Mouse (Mus musculus) ovary, adult 18-20 months (tissue): ENCODE data around the gene Map7.

Experiments
- DNase-seq: peaks from one replicate; pipeline ENCODE4 v3.0.0; 2022; ENCODE audit warnings: low spot score, mixed read lengths

Map7 gene

DNA sequence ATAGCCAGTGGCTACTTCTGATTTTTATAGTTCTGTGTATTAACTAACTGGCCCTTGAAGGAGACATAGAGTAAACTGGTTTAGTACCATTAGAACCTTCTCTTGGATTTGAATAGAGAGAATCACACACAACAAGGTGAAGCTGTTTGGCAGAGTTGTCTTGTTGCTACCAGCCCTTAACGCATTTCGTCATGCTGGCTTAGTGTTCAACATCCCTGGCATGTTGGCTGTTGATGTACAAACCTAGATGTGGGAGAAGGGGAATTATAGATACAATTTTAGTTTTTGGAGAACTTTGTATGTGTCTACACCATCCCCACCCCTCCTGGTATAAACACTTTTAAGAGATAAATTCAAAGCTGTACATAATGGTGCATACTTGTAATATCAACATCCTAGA is 37.5 kb downstream of the Map7 start:
- DNase-seq: no peak

DNA sequence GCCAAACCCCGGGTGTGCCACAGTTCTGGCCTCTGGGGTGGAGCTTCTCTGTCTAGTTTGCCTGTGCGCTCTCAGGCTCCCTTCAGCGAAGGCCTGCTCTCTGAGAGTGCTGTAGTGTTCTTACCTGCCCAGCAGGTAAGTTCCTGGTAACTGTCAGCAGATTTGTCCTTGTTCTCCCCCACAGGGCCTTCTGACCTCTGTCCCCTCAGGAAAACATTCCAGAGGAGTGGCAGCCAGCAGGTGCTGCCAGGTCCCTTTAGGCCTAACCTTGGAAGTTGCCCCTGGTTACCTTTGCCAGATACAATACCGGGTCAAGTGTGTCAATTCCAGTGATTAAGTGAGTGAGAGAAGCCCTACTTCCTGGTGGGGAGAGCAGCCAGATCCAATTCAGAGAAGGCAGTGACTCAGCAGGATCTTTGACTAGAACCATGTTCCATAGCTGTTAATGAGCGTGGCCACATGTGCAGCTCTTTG is 38.6 kb downstream of the Map7 start:
- no peak for DNase-seq

DNA sequence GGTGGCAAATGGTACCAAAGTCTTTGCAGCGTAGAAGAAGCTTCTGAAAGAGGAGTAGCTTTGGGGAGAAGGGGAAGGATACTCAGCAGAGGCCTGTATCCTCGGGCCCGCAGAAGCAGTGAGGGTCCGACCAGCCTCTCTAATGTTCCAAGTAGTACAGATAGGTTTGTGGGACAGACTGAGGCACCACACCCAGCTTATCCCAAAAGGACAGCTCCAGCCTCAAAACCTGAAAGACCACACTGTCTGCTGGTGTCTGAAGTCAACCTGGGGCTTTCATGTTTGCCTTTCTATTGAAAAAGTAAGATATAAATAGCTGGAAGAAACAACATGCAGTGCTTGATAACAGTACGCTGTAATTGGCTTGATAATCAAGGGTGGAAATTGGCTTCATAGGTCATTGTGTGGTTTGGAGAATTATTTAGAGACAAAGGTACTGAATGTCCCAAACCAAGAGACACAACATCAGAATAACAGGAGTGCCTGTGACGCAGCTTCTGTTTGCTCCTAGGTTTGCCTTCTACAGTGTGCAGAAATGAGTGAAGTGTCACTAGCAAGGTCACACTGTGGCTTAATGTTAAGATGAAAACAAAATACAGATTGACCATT is 42.0 kb downstream of the Map7 start:
- DNase-seq: no peak

DNA sequence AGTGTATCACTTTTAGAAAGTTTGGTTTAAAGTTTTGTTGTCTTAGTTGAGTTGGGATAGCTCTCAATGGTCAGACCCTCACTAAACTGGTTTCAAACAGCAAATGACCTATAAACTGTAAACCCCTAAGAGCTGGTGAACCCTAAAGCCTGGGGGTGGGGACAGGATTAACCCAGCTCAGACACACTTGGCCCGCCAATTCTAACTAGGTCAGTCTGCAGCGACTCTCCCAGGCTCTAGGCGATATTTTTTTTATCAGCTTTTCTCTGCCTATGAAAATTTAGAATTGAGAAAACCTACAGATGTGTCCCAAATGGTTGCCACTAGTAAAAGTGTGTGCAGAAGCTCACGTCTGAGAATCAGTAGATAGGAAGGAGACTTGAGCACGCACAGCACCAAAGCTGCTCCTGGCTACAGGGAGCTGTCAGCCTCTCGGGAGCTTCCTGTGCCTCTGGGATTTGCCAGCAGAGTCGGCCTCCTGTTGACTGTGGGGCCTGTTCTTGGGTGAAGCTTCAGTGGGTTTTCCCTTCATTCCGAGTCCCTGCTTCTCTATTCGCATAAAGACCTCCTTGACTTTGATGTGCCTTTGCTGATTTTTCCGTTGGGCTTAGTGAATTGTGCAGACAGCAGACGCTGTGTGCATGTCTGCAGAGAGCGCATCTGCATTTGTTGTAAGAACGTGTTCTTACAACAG is 46.7 kb downstream of the Map7 start:
- no peak for DNase-seq

DNA sequence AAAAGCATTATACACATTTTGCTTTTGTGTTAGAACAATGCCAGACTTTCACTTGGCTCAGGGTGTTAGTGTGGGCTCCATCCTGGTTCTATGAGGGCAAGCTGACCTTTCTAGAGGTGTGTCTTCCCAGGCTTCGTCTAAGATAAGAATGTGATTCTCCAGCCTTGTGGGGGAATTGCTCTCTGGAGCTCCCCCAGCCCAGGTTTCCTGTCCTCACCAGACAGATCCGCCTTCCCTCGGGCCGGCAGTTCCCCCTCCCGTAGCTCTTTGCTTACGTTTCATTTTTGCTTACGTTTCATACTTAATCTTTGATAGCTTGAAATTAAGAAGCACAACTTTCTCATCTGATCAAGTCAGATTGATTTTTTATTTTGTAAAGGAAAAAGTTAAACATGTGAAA is 48.8 kb downstream of the Map7 start:
- no peak for DNase-seq

DNA sequence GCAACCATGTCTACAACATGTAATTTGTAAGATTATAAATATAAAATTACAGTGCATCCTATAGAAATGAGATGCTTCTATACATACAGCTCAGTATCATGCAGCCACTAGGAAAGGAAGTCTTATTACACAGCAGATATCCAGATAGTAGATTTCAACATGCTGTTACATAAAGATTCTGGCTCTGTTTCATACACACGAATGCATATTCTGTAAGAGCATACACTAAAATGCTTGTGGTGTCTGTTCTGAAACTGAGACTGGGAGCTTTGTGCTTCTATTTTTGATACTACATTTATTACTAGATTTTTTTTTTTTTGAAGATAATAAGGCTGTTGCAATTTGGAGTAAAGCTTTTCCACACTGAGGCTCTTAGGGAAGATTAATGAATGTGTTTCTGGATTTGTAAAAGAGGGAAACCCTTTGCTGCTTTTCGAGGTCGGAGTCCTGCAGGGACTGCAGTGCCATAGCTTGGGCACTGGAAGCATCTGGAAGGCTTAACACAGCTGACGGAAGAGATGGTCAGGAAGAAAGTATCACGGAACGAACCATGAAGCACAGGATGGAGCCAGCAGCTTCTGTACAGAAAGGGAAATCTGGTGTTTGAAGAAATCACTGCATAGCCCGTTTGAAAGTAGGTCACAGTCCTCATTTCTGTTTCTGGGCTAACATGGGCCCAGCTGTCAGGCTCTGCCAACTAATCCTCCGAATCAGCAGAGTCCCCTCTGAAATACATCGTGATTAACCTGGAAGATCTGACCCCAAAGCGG is 50.9 kb downstream of the Map7 start:
- DNase-seq: no peak

DNA sequence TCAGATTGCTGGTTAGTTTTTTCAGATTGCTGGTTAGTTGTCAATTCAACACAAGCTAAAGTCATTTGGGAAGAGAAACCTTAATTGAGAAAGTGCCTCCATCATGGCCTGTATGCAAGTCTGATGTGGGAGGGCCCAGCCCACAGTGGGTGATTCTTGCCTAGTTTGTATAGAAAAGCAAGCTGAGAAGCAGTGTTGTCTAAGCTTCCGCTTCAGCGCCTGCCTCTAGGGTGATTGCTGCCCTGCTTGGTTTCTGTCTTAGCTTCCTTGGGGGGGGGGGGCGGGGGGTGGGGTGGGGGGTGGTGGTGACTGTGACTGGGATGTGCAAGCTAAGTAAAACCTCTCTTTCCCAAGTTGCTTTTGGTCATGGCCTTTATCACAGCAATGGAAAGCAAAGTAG is 53.0 kb downstream of the Map7 start:
- DNase-seq: no peak

DNA sequence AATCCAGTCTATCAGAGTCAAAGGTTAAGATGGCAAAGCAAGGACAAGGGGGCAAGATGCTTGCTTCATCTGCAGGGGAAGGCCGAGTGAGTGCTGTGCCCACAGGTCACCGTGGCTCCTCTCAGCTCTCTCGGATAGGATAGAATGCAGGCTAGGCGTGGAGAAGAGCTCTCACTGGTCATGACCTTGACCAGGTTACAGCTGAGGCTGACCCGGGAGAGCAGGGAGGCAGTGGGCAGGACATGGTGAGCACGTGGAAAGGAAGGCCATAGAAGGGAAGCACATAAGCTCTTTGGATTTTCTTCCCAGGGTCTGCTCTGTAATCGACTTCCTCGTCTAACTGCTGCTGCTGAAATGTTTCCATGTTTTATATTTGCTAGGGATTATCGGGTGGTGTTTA is 53.9 kb downstream of the Map7 start:
- DNase-seq: no peak

DNA sequence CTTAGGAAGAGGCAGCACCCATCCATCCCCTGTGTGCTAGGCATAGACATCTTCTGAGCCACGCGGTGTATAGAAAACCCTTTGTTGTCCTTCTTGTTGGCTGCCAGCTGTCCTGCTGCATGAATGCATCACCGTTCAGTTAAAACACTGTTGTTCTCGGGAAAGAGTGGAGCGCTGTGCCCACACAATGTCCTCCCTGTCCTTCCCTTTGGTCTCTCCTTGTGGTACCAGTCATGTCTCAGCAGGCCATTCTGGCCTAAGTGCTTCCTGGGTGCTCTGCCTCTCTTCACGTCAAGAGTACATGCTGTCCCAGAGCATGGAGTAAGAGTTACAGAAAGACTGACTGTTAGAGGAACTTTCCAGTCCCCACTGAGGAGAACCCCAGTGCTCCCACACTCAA is 54.5 kb downstream of the Map7 start:
- DNase-seq: no peak

DNA sequence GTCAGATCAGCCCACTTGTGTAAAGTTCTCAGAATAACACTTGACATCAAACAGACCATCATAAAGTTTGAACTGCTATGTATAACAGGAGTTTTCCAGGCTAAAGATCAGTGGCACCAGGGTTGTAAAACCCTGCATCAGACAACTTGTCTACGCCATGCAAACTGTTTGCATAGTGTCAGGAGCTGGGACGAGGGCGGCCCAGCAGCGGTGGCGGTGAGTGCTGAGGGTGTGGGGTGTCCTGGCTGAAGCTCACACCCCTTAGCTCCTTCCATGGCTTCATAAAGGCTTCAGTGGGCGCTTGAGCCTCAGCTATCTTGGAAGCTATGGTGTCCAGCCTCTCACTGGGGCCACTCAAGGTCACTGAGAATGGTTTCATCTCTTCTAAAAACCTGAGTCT is 55.2 kb downstream of the Map7 start:
- no peak for DNase-seq

DNA sequence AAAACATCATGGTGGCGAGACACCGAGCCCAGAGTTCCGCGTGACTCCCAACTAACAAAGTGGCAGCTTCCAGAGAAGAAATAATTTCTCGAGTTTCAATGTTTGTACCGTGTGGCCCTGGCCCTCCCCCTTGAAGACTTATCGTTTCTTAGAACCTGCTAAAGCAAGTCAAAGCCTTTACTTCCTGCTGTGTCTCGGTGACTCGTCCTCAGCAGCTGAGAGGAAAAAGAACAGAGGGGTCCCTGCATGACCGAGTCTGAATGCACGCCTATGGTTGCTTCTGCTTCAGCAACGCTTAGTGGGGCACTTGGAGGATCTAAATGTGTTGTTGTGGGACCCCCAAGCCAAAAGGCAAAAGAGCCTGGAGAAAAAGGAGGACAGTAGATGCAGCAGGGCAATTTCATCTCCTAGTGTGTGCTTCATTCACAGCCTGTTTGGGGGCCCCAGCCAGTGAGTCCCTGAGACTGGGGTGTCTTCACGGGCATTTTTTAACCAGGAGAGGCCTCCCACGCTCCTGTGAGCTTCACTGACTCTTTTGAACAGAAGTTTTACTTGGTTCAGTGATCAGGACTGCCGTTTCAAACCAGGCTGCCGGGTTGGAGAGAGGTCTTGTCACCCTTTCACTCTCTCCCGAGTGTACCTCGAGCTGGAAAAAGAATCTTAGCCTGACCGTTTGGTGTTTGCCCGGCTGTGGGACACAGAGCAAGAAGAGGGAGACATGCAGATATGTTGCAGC is 56.6 kb downstream of the Map7 start:
- no peak for DNase-seq

DNA sequence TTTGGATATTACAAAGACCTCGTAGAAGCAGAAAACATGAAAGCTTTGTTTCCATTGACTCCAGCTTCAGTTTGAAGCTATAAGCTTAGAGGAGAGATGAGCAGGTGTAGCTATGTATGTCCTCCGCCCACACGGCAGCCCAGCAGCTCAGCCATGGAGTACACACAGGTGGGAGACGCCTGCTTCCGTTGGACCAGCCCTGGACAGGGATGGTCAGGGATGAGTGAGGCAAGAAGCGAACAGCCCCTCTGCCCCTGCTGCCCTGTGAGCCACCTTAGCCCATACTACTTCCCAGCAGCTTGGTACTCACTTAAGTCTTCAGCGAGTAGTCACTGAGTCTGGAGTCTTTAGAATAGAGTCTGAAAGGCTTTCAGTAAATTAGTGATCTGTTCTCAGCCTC is 58.7 kb downstream of the Map7 start:
- no peak for DNase-seq

DNA sequence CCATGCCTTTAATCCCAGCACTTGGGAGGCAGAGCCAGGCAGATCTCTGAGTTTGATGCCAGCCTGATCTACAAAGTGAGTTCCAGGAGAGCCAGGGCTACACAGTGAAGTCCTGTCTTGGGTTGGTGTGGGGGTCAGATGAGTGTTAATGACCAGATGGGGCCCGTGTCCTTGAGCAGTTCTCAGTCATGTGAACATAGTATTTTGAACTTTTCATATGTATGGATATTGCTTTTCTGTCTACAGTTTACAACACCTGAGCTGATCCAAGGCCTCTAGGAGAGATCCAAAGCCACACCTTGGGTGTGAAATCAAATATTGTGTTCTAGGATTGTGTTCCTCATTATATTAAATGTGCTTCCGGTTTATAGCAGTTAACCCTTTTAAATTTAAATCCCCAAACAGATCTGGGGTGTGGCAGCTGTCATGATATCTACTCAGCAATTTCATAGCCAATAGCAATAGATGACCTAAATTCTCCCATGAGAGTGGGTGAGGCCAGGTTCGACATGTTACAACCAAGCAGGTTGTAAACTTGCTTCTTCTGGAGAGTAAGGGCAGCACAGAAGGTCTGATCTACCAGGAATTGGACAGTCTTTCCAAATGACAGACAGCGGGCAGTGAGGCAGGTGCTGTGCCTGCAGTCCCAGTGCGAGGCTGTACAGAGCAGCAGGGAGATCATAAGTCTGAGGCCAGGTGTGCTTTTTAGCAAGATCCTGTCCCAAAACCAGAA is 61.5 kb downstream of the Map7 start:
- DNase-seq: no peak

DNA sequence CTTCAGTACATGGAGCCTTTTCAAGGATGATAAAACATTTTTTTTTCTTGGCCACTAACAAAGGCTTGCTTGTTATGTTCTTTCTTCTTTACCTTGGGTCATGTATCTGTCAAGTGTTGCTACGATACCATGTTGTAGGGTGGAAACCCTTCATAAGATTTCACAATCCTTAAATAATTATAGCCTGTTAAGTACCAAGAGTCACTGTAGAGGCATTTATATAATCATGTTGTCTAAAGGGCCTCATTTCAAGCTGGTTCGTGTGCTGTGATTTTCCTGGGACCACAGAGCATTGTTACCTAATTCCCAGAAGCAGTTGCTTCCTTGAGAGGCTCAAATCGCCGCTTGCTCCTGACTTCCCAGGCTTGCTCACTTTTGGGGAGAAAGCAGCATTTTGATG is 66.1 kb downstream of the Map7 start:
- no peak for DNase-seq

DNA sequence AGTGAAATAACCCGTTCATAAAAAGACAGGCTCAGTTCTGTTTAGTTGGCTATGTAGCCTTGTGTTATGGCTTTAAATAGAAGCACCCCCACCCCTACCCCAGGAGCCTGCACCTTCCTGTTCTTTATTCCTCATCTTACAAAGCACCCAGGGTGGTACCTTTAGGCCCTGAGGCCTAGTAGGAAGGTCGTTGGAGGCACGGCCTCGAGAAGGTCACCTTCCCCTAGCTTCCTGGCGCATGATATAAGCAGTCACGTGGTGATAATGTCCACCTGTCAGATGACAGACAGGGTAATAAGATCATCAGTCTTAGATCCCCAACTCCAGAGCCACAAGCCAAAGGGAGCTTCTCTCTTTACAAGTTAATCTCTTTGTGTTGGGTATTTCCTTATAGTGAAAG is 68.7 kb downstream of the Map7 start:
- no peak for DNase-seq

DNA sequence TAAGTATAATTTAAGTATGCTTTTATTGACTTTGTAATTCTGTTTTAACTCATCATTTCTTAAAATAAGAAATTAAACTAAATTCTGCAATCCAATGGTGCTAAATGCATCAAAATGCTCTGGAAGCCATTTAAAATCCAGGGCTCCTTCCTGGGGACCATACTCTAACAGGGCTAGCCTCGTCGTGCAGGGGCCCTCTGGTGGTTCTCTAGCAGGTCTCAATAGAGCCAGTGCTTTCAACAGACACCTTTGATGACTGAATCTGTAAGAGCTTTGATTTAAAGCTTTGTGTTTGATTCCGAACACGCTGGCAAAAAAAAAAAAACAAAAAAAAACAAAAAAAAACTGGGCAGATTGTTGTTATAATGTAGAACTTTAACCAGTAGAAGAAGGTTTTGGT is 70.6 kb downstream of the Map7 start:
- DNase-seq: no peak

DNA sequence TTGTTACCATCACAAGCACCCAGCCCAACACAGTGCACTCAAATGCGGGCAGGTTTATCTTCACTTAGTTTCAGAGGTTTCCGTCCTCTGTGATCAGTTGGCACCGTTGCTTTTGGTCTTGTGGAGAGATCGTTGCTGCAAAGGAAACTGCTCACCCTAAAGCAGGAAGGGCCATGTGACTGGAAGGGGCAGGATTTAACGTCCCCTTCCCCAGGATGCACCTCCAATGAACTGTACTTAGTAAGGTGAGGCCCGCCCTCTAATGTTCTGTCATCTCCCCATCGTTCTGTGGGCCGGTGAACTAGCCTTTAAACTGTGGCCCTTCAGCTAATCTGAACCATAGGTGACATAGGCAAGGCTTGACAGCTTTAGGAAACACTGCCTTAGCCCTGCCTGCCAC is 71.3 kb downstream of the Map7 start:
- DNase-seq: no peak

DNA sequence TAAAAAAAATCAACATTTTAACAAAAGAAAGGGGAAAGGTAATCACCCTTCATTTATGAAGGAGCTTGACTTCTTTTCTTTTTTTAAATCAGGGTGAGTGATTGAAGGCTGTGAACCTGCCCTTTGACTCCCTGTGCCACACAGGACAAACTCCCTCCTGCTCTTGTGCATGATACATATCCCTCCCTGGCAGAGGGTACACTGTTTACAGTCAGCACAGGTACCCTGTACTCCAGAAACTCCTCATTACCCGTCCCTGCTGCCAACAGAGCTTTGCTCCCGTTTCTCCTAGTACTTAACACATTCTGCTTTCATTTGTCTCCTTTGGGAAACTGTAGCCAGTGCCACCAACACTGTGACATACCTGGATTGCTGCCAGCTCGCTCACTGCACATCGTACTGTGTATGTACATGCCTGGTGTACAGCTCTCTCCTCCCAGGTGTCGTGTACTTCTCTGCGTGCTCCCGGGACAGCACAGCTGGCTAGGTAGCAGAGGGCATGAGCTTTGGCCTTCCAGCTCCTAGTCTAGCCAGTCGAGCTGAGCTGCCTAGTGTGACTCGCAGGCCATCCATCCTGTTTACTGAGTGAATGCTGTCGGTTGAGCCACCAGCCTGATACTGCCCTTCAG is 72.3 kb downstream of the Map7 start:
- DNase-seq: no peak

DNA sequence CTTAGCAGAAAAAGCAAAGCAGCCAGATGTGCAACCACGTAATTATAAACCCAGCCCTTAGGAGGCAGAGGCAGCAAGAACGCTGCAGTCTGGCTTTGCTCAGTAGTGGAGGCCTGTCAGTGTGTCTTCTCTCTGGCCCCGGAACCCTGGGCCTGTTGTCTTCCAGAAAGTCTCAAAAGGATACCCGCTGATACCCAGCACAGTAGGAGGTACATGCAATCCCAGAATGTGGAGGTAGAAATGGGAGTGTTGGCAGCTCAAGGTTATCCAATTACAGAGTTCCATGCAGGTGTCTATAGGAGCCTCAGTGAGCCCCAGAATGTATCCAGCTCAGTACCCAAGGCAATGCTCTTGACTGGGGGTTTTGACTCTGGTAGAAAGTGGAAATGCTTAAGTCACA is 73.7 kb downstream of the Map7 start:
- no peak for DNase-seq

DNA sequence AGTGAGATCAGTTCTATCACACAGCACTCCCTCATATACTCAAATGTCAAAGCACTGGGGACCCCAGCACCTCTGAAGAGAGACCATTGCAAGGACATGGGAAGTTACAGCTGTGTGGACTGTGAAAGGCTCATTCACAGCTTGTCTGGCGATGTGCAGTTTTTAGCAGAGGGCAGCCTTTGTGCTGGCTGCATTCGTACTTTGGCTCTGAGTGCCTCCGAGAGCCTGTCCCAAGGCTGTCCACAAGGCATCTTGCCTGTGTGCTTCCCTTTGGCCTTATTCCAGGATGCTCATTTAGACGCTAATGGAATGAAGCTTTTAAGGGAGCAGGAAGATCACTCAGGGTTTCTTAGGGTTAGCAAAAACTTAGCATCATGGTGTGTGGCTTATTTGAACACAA is 78.5 kb downstream of the Map7 start:
- DNase-seq: peak; percentile 21

DNA sequence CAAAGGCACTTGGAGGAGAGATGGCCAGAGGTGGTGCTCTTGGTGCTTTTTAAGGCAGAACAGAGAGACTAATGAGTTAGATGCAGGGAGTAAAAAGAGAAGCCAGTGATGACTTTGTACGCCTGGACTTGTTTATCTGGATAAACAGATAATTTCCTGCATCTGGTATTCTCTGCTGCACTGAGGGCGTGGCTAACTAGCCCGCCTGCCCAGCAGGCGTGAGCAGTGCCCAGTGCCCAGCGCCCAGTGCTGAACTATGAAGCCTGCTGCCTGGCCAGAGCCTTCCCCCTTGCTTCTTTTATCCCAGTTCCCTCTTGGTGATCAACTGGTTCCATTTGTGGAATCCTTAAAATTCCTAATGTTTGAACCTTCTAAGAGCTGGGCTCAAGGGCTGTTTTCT is 81.8 kb downstream of the Map7 start:
- no peak for DNase-seq

DNA sequence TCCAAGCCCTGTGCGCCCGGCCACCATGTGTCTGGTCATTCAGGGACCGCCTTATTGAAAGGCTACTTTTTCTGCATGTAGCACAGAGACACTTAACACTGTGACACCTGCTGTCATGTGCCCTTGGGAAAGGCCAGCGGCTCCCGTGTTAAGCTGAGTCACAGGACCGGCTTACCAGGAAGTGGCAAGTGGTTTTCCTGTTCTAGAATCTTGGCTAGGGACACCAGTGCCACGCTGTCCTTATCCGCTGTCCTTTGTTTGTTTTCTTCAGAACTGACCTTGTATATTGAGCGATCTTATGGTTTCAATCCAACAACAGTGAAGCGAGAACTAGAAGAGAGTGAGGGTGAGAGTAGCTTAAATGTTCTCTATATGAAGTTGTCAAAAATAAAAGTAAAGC is 85.2 kb downstream of the Map7 start:
- no peak for DNase-seq
